8 mouse cellular contexts compared by ENCODE assay signal in the genomic region with DNA sequence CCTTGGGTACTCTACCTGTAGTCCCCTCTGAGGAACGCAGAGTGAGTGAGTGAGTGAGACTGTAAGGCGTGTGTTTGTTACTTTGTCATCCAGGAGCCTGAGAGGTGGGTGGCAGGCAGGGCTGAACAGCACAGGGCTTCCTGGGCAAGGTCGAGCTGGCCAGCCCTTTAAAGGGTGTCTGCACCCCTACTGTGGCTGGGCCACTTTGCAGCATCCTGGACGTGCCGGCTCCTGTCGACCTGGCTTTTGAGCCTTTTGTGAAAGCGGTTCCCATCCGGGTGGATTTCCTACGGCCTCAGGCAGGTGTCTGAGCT. TPM values are rescaled to one million over a fixed set of nuclear protein-coding genes. Genes with fewer than 3 reads are reported as not detected.
DNase-seq lines count a peak whose midpoint lies in the region; ATAC-seq and TF ChIP-seq lines count a peak whose summit lies in the region.

No protein-coding gene starts in this region.

- 2% methylated on average over 9 of the region's 9 CpGs for WGBS in forebrain, embryonic 10.5 days
- 2% methylated on average over 9 of the region's 9 CpGs for WGBS in forebrain, embryonic 16.5 days
- WGBS in spleen, adult 2 months, result 15% methylated on average over 9 of the region's 9 CpGs

- peaks cover 13% of the 10 kb centered on the region for H3K36me3 ChIP-seq in forebrain, embryonic 10.5 days (replicated peaks)
- no peaks in the 10 kb centered on the region for H3K36me3 ChIP-seq in forebrain, embryonic 16.5 days (ENCODE audit: control insufficient read depth, insufficient read depth)
- H3K36me3 ChIP-seq in spleen, adult 2 months (ENCODE audit: control insufficient read depth, insufficient read depth, low read length), result no peaks in the 10 kb centered on the region
- H3K36me3 ChIP-seq in splenic B cell, adult 2 months (ENCODE audit: control insufficient read depth, insufficient read depth, low read length, poor library complexity, severe bottlenecking), result no peaks in the 10 kb centered on the region; the same call in 1 of the 2 replicates

- no peak for DNase-seq in forebrain, embryonic 10.5 days (ENCODE audit: extremely low spot score, low spot score)
- no peak for DNase-seq in spleen, adult 2 months (ENCODE audit: low read depth in 1 of 2, low spot score in 2 of 2)
- DNase-seq in spleen, postnatal 36 days (ENCODE audit: low spot score in 2 of 2), result no peak
- peak; percentile 42 for DNase-seq in liver
- peak; percentile 6 for DNase-seq in splenic B cell, adult 2 months (ENCODE audit: low read depth, low spot score)
- no peak for DNase-seq in adrenal gland, adult 8-10 months
- no peak for DNase-seq in B cell, adult 2 months

- no peak overlapping the region for H3K4me2 ChIP-seq in forebrain, embryonic 16.5 days (ENCODE audit: low read length)

- ATAC-seq in forebrain, embryonic 16.5 days, result no peak

- H3K27ac ChIP-seq in forebrain, embryonic 10.5 days, result peak overlapping the region; percentile 84
- H3K27ac ChIP-seq in forebrain, embryonic 16.5 days (ENCODE audit: low read length), result no peak overlapping the region
- H3K27ac ChIP-seq in spleen, adult 2 months (ENCODE audit: insufficient read depth, low read length), result no peak overlapping the region

- H3K27me3 ChIP-seq in forebrain, embryonic 10.5 days (ENCODE audit: poor library complexity, severe bottlenecking), result no peaks in the 10 kb centered on the region
- no peaks in the 10 kb centered on the region for H3K27me3 ChIP-seq in forebrain, embryonic 16.5 days (replicated peaks; ENCODE audit: control insufficient read depth, insufficient read depth, low read length)
- no peaks in the 10 kb centered on the region for H3K27me3 ChIP-seq in spleen, adult 2 months (ENCODE audit: control insufficient read depth, insufficient read depth, low read length)
- H3K27me3 ChIP-seq in splenic B cell, adult 2 months (ENCODE audit: control insufficient read depth, insufficient read depth, low read length, poor library complexity, severe bottlenecking), result no peaks in the 10 kb centered on the region

- TF ChIP-seq CTCF in spleen, adult 2 months (IDR thresholded peaks at IDR 0.05; ENCODE audit: extremely low read depth, insufficient read depth, insufficient read length, insufficient replicate concordance), result no peak

- H3K4me1 ChIP-seq in forebrain, embryonic 10.5 days, result peaks cover 42% of the 10 kb centered on the region
- no peaks in the 10 kb centered on the region for H3K4me1 ChIP-seq in forebrain, embryonic 16.5 days (replicated peaks; ENCODE audit: control insufficient read depth, insufficient read depth, low read length)
- no peaks in the 10 kb centered on the region; the same call in 1 of the 2 replicates for H3K4me1 ChIP-seq in spleen, adult 2 months (ENCODE audit: control insufficient read depth, insufficient read depth, insufficient read length)

- no peak for TF ChIP-seq POLR2A in spleen, adult 2 months (IDR thresholded peaks at IDR 0.05; ENCODE audit: low read depth, low read length)

- H3K4me3 ChIP-seq in forebrain, embryonic 10.5 days, result peak overlapping the region; percentile 33
- H3K4me3 ChIP-seq in forebrain, embryonic 16.5 days (replicated peaks; ENCODE audit: low read length), result no peak overlapping the region
- peak overlapping the region; percentile 40; the same call in 1 of the 2 replicates for H3K4me3 ChIP-seq in spleen, adult 2 months (ENCODE audit: extremely low read depth, insufficient read depth, insufficient read length)

- no peak overlapping the region for H3K9ac ChIP-seq in forebrain, embryonic 16.5 days (replicated peaks; ENCODE audit: low read depth, low read length)

- H3K9me3 ChIP-seq in forebrain, embryonic 10.5 days, result no peaks in the 10 kb centered on the region
- no peaks in the 10 kb centered on the region for H3K9me3 ChIP-seq in forebrain, embryonic 16.5 days (ENCODE audit: control insufficient read depth, low read length)

RNA-seq across cellular contexts. Expression of gene Adnp, which starts 37.2 kb away (rescaled TPM):
- polyA plus RNA-seq in forebrain, embryonic 10.5 days (2016; fragmentation: Nextera tagmentation; extraction: Ambion mirVana), result 2.4 and 3.7 TPM in 2 replicates
- 2.8 and 3.6 TPM in 2 replicates for polyA plus RNA-seq in forebrain, embryonic 16.5 days (2015; fragmentation: Nextera tagmentation; extraction: Ambion mirVana)
- 15.7 and 15.8 TPM in 2 replicates for polyA plus RNA-seq in spleen, adult 2 months (2012; rRNA removed)
- total RNA-seq in adrenal gland, adult 8-10 months (2022), result 10 to 100 TPM; 49.1 to 73.9 (median 56.2) TPM

Comparison
In these comparisons a context has a peak if more than half of its experiments do, and no peak if none do; other contexts are left out.
1. DNase-seq: peak in liver (single experiment) and splenic B cell, adult 2 months (single experiment); none in forebrain, embryonic 10.5 days (single experiment), spleen, adult 2 months (0 of 2), spleen, postnatal 36 days (0 of 2), adrenal gland, adult 8-10 months (single experiment) and B cell, adult 2 months (0 of 2).